Mouse (Mus musculus): ENCODE data around the gene Mtmr12. TPM values are rescaled to one million over a fixed set of nuclear protein-coding genes. Genes with fewer than 3 reads are reported as not detected.

The Mtmr12 gene
- polyA plus RNA-seq, 1 experiment, result 12.1 TPM

GRCm38 (mm10) chr15:12246360-12247158 is 41.7 kb downstream of the Mtmr12 start:
- TF ChIP-seq CTCF (IDR thresholded peaks at IDR 0.05; ENCODE audit: control insufficient read depth, insufficient read depth, low read length), result no peak
- H3K4me3 ChIP-seq (replicated peaks; ENCODE audit: control insufficient read depth, low read depth, low read length), result no peak overlapping the region
- H3K27ac ChIP-seq (ENCODE audit: control insufficient read depth, insufficient read depth, low read depth, low read length, poor library complexity), result no peak overlapping the region
- H3K4me1 ChIP-seq (ENCODE audit: control insufficient read depth, insufficient read depth, low read length), result no peaks in the 10 kb centered on the region
- 70% methylated on average over 11 of the region's 11 CpGs for WGBS

DNA sequence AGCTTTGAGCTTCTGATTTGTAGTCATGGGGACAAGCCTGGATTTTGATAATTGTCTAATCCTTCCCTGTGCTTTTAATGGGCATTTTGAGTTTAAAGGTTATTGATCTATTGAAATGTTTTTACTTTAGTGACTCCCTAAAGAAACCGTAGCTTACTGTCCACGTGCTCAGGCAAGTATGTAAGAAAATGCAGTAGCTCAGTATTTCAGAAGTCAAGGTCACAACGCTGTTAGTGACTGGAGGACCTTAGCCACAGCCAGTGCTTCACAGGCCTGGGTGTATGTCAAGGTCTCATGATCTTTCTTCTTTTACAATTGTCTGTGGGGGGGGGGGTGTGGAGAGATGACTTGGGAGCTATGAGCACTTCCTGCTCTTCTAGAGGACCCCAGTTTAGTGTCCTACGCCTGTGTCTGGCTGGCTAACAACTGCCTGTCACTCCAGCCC is 42.4 kb downstream of the Mtmr12 start:
- H3K27ac ChIP-seq (ENCODE audit: control insufficient read depth, insufficient read depth, low read depth, low read length, poor library complexity), result no peak overlapping the region
- TF ChIP-seq POLR2A (IDR thresholded peaks at IDR 0.05; ENCODE audit: borderline replicate concordance, control insufficient read depth, low read depth, low read length), result no peak
- no peak for TF ChIP-seq CTCF (IDR thresholded peaks at IDR 0.05; ENCODE audit: control insufficient read depth, insufficient read depth, low read length)
- WGBS, result 90% methylated on average over 4 of the region's 4 CpGs
- H3K4me3 ChIP-seq (replicated peaks; ENCODE audit: control insufficient read depth, low read depth, low read length), result no peak overlapping the region
- H3K4me1 ChIP-seq (ENCODE audit: control insufficient read depth, insufficient read depth, low read length), result no peaks in the 10 kb centered on the region

GRCm38 (mm10) chr15:12248279-12248678 is 43.5 kb downstream of the Mtmr12 start:
- H3K4me3 ChIP-seq (replicated peaks; ENCODE audit: control insufficient read depth, low read depth, low read length), result no peak overlapping the region
- 54% methylated on average over 4 of the region's 4 CpGs for WGBS
- no peaks in the 10 kb centered on the region for H3K4me1 ChIP-seq (ENCODE audit: control insufficient read depth, insufficient read depth, low read length)
- H3K27ac ChIP-seq (ENCODE audit: control insufficient read depth, insufficient read depth, low read depth, low read length, poor library complexity), result no peak overlapping the region
- TF ChIP-seq CTCF (IDR thresholded peaks at IDR 0.05; ENCODE audit: control insufficient read depth, insufficient read depth, low read length) (0 out of 2 replicates have a peak, but pooled peaks have one; percentile 27), POLR2A (IDR thresholded peaks at IDR 0.05; ENCODE audit: borderline replicate concordance, control insufficient read depth, low read depth, low read length) (no peak)

GRCm38 (mm10) chr15:12250350-12250749 is 45.5 kb downstream of the Mtmr12 start:
- Histone ChIP-seq H3K27ac (ENCODE audit: control insufficient read depth, insufficient read depth, low read depth, low read length, poor library complexity) (no peak overlapping the region), H3K4me1 (ENCODE audit: control insufficient read depth, insufficient read depth, low read length) (no peaks in the 10 kb centered on the region), H3K4me3 (replicated peaks; ENCODE audit: control insufficient read depth, low read depth, low read length) (no peak overlapping the region)
- WGBS, result 68% methylated on average over 5 of the region's 5 CpGs
- TF ChIP-seq CTCF (IDR thresholded peaks at IDR 0.05; ENCODE audit: control insufficient read depth, insufficient read depth, low read length) (no peak), POLR2A (IDR thresholded peaks at IDR 0.05; ENCODE audit: borderline replicate concordance, control insufficient read depth, low read depth, low read length) (no peak)

GRCm38 (mm10) chr15:12251416-12252140 is 46.8 kb downstream of the Mtmr12 start:
- TF ChIP-seq POLR2A (IDR thresholded peaks at IDR 0.05; ENCODE audit: borderline replicate concordance, control insufficient read depth, low read depth, low read length), result no peak
- no peak for TF ChIP-seq CTCF (IDR thresholded peaks at IDR 0.05; ENCODE audit: control insufficient read depth, insufficient read depth, low read length)
- no peak overlapping the region for H3K27ac ChIP-seq (ENCODE audit: control insufficient read depth, insufficient read depth, low read depth, low read length, poor library complexity)
- H3K4me1 ChIP-seq (ENCODE audit: control insufficient read depth, insufficient read depth, low read length), result no peaks in the 10 kb centered on the region
- WGBS, result 94% methylated on average over 15 of the region's 15 CpGs
- H3K4me3 ChIP-seq (replicated peaks; ENCODE audit: control insufficient read depth, low read depth, low read length), result no peak overlapping the region

DNA sequence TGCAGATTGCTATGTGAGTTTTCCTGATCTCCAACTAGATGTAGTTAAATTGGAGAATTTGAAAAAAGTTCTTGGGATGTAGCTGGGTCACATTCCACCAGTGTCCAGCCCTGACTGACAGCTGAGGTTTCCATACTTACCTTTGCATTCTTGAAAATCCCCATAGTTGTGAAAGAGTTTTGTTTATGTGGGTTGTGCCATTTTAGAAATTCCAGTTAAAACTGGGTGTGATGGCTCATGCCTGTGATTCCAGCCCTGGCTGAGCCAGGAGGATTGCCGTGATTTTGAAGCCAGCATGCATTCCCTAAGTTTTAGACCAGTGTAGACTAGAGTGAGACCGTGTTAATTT is 47.3 kb downstream of the Mtmr12 start:
- Histone ChIP-seq H3K4me1 (ENCODE audit: control insufficient read depth, insufficient read depth, low read length) (no peaks in the 10 kb centered on the region), H3K4me3 (replicated peaks; ENCODE audit: control insufficient read depth, low read depth, low read length) (no peak overlapping the region), H3K27ac (ENCODE audit: control insufficient read depth, insufficient read depth, low read depth, low read length, poor library complexity) (no peak overlapping the region)
- no peak for TF ChIP-seq CTCF (IDR thresholded peaks at IDR 0.05; ENCODE audit: control insufficient read depth, insufficient read depth, low read length)
- TF ChIP-seq POLR2A (IDR thresholded peaks at IDR 0.05; ENCODE audit: borderline replicate concordance, control insufficient read depth, low read depth, low read length), result no peak
- WGBS, result 94% methylated on average over 2 of the region's 2 CpGs

DNA sequence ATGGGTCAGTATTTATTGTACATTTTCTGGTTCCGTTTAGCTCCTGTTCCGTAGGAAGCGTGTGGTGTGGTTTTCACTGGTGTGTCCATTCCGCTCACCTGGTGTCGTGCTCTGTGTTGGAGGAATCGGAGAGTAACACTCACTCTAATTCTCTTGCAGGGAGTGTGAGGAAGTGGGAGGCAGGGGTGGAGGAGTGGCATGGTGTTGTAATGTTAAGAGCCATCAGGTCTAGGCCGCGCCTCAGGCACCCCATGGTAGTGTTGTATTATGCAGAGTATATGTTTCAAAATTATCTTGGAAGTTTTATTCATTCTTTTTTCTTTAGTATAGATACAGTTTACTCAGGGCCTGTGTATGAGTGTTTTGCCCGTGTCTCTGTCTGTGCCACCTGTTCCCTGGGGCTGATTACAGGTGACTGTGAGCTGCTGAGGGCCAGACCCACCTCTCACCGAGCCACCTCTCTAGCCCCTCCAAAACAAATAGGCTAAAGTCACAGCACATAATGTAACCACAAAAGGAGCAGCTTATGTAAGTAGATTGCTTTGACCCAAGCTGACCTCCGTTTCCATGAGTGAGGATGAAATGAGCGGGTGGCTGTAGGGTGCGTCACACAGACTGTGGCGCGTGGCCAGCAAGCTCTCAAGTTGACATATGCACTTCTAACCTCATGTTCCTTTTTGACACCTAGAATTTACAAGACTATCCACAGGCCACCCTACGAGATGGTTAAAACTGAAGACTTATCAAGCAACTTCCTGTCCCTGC is 53.1 kb downstream of the Mtmr12 start:
- Histone ChIP-seq H3K4me3 (replicated peaks; ENCODE audit: control insufficient read depth, low read depth, low read length) (no peak overlapping the region), H3K27ac (ENCODE audit: control insufficient read depth, insufficient read depth, low read depth, low read length, poor library complexity) (no peak overlapping the region), H3K4me1 (ENCODE audit: control insufficient read depth, insufficient read depth, low read length) (no peaks in the 10 kb centered on the region)
- 88% methylated on average over 16 of the region's 16 CpGs for WGBS
- TF ChIP-seq POLR2A (IDR thresholded peaks at IDR 0.05; ENCODE audit: borderline replicate concordance, control insufficient read depth, low read depth, low read length) (no peak), CTCF (IDR thresholded peaks at IDR 0.05; ENCODE audit: control insufficient read depth, insufficient read depth, low read length) (no peak)

GRCm38 (mm10) chr15:12263056-12263455 is 58.2 kb downstream of the Mtmr12 start:
- TF ChIP-seq POLR2A (IDR thresholded peaks at IDR 0.05; ENCODE audit: borderline replicate concordance, control insufficient read depth, low read depth, low read length) (no peak), CTCF (IDR thresholded peaks at IDR 0.05; ENCODE audit: control insufficient read depth, insufficient read depth, low read length) (no peak)

More at GRCm38 (mm10) chr15:12263056-12263455, 58.2 kb downstream of the Mtmr12 start:
- Histone ChIP-seq H3K27ac (ENCODE audit: control insufficient read depth, insufficient read depth, low read depth, low read length, poor library complexity) (no peak overlapping the region), H3K4me3 (replicated peaks; ENCODE audit: control insufficient read depth, low read depth, low read length) (no peak overlapping the region), H3K4me1 (ENCODE audit: control insufficient read depth, insufficient read depth, low read length) (no peaks in the 10 kb centered on the region)
- WGBS, result 86% methylated on average over 3 of the region's 3 CpGs

All from bone marrow, adult 2 months (tissue).